Mouse (Mus musculus): ENCODE results near the gene Sdr16c6.
A peak's percentile ranks its signal among the peaks of the same experiment; 100 is the strongest.

Gene Sdr16c6

GRCm38 (mm10) chr4:4077372-4077771 lies at the start of gene Sdr16c6:
Sdr16c6 (minus strand) TSS chr4:4077522.
- no peak for DNase-seq (ENCODE audit: low spot score)

- DNase-seq (ENCODE audit: low spot score) = no peak
These were observed 2.9 kb upstream of the Sdr16c6 start for GRCm38 (mm10) chr4:4080180-4080579.

- peak; percentile 4 for DNase-seq (ENCODE audit: low spot score)
These were observed 1.8 kb upstream of the Sdr16c6 start for GRCm38 (mm10) chr4:4079132-4079531.

- DNase-seq (ENCODE audit: low spot score) = no peak
These were observed 1.3 kb downstream of the Sdr16c6 start for GRCm38 (mm10) chr4:4076001-4076400.

All from adipocyte (in vitro differentiated cells).